Mouse (Mus musculus) thymus, adult 2 months (tissue): ENCODE measurements at regions not wholly inside any gene's neighbourhood (a gene's known extent, or its start where the extent isn't known, plus 50 kb on each side); places are given as distances from the start of the nearest gene placed in this dataset.

Experiments
- DNase-seq: peaks from one replicate; pipeline ENCODE4 v3.0.0; 2021
- H3K27ac ChIP-seq: fragments of 200-500 bp; 2 replicates; pipeline ENCODE4 v1.5.1; 2012; ENCODE audit warnings: low read length, control low read depth; ENCODE audit not compliant: control insufficient read depth, insufficient read depth
- H3K27me3 ChIP-seq: fragments of 200-500 bp; 2 replicates; pipeline ENCODE4 v1.6.1; 2012; ENCODE audit warnings: mild to moderate bottlenecking, low read length, moderate library complexity, mixed read lengths; ENCODE audit not compliant: control insufficient read depth, insufficient read depth
- H3K36me3 ChIP-seq: fragments of 200-500 bp; 2 replicates; pipeline ENCODE4 v1.6.1; 2012; ENCODE audit warnings: mild to moderate bottlenecking, low read length, moderate library complexity; ENCODE audit not compliant: control insufficient read depth, insufficient read depth
- H3K4me1 ChIP-seq: fragments of 200-500 bp; replicated peaks from 2 replicates; pipeline ENCODE4 v1.6.1; 2012; ENCODE audit warnings: low read length; ENCODE audit not compliant: control insufficient read depth, insufficient read depth
- H3K4me3 ChIP-seq: fragments of 200-500 bp; 2 replicates; pipeline ENCODE4 v1.5.1; 2012; ENCODE audit warnings: mild to moderate bottlenecking, low read length, control low read depth, moderate library complexity; ENCODE audit not compliant: control insufficient read depth, insufficient read depth
- CTCF ChIP-seq: fragments of 200-500 bp; IDR thresholded peaks from 2 replicates; pipeline ENCODE4 v1.5.1; 2012; ENCODE audit warnings: mild to moderate bottlenecking, control low read depth, low read length, moderate library complexity, borderline replicate concordance; ENCODE audit not compliant: control insufficient read depth, poor library complexity, insufficient read depth; ENCODE audit errors: extremely low read depth
- POLR2A ChIP-seq: fragments of 200-500 bp; IDR thresholded peaks from 2 replicates; pipeline ENCODE4 v1.6.1; 2012; ENCODE audit warnings: mild to moderate bottlenecking, low read length, control low read depth, moderate library complexity; ENCODE audit not compliant: control insufficient read depth, poor library complexity, insufficient read depth; ENCODE audit errors: extremely low read depth
- WGBS: fragments of 180-500 bp; shearing (Covaris S2); methylation state at CpG from one replicate; pipeline ENCODE4 v1.1.7; 2018; 5-methylcytosine and 5-hydroxymethylcytosine counted together

DNA sequence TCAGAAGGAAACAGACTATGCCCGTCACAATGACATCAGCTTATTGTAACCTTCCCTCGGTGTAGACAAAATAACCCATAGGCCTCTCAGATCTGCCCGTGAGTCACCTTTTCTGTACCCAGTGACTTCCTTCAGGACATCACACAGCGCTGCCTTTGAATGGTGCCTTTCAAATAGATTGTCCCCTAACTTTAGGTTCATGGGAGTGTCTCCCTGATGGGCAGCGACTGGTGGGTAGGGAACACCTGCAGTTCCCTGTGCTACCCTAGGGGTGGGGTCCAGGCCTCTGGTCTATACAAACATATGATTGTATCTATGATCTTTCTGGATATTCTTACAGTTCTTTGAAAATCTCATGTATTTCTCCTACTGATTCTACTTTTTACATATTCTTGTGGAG, 232.4 kb downstream of the Gm5447 start:
- WGBS = 72% methylated on average over 5 of the region's 5 CpGs
- H3K27me3 ChIP-seq = no peaks in the 10 kb centered on the region
- H3K4me3 ChIP-seq = no peak overlapping the region
- no peaks in the 10 kb centered on the region for H3K36me3 ChIP-seq
- no peak overlapping the region for H3K27ac ChIP-seq
- no peak for DNase-seq
- no peaks in the 10 kb centered on the region for H3K4me1 ChIP-seq
- TF ChIP-seq POLR2A (no peak), CTCF (no peak)

DNA sequence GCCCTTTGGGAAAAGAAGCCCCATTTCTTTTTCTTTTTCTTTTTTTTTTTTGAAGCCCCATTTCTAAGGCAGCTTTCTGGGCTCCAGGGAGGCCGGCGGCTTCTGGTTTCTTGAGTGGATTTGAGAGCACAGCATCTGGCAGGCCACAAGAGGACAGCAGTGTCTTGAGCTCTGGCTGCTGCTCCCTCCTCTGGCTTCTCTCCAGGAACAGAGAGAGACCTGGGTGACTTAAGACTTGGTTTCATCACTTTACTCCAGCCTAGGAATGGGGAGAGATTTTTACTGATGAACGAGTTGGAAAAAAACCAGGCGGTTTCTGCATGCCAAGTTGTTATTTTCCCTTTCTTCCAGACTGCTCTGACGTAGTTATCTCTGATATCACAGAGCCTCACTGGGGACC, 233.7 kb downstream of the Gm5447 start:
- Histone ChIP-seq H3K4me1 (no peaks in the 10 kb centered on the region), H3K27ac (no peak overlapping the region), H3K36me3 (no peaks in the 10 kb centered on the region), H3K27me3 (no peaks in the 10 kb centered on the region), H3K4me3 (no peak overlapping the region)
- DNase-seq = no peak
- TF ChIP-seq CTCF (no peak), POLR2A (no peak)
- WGBS = 65% methylated on average over 5 of the region's 5 CpGs

DNA sequence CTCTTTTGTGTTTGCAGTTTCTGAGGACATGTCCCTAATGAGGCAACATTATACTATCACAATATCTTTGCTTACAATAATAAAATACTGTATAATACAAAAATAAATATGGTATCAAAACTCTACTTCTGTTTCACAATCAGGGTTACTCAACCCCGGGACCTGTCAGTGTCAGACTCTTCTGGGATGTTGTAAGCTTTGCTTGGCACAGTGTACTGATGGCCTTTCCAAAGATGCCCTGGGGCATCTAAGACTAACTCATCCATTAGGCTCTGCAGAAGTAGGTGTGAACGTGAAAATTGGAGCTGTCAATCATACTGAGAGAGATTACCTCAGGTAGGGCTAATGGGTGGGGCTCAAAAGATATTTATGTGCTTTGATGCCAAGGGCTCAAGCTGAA, 249.0 kb downstream of the Gm5447 start:
- no peaks in the 10 kb centered on the region for H3K27me3 ChIP-seq
- no peaks in the 10 kb centered on the region for H3K4me1 ChIP-seq
- TF ChIP-seq POLR2A (no peak), CTCF (no peak)
- WGBS = 87% methylated on average over 2 of the region's 2 CpGs
- DNase-seq = no peak
- no peaks in the 10 kb centered on the region for H3K36me3 ChIP-seq
- H3K4me3 ChIP-seq = no peak overlapping the region
- H3K27ac ChIP-seq = no peak overlapping the region

DNA sequence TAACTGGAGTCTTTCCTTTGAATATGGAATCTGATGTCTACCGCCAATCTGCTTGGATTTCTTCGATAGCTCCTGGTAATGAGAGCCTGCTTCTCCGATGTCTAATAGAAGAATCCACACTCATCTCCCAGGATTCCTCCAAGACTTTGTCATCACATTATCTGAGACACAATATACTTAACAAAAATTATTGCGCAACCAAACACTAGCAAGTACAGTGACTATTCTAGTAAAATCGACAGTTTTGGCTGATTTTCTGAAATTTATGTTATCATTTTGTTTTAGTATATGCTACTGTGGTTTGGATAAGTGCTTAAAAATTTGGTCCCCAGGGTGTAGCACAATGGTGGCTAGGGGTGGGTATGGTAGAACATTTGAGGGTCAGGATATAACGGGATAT, 266.5 kb downstream of the Gm5447 start:
- Histone ChIP-seq H3K36me3 (no peaks in the 10 kb centered on the region), H3K27me3 (no peaks in the 10 kb centered on the region), H3K4me1 (no peaks in the 10 kb centered on the region), H3K27ac (no peak overlapping the region), H3K4me3 (no peak overlapping the region)
- WGBS = 97% methylated on average over 6 of the region's 6 CpGs
- TF ChIP-seq CTCF = no peak
- no peak for TF ChIP-seq POLR2A
- no peak for DNase-seq

DNA sequence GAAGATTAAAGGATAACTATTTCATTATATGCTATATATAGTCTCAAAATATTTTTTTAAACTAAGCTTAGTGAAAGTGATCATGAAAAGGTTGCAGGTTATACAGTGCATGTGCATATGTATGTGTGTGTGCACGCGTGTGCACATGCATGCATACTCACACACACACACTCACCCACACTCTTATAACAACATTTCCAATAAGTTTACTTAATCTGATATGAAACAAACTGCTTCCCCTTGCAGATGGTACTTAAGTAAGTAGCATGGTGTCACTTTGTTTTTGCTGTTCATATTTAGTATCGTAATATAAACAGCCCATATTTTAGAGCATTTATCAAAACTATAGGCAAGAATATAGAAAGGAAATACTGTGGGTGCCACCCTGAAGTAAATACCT, 275.0 kb downstream of the Gm5447 start:
- Histone ChIP-seq H3K36me3 (no peaks in the 10 kb centered on the region), H3K27ac (no peak overlapping the region), H3K27me3 (no peaks in the 10 kb centered on the region), H3K4me1 (no peaks in the 10 kb centered on the region), H3K4me3 (no peak overlapping the region)
- DNase-seq = no peak
- TF ChIP-seq POLR2A = no peak
- no peak for TF ChIP-seq CTCF
- 98% methylated on average over 3 of the region's 3 CpGs for WGBS

DNA sequence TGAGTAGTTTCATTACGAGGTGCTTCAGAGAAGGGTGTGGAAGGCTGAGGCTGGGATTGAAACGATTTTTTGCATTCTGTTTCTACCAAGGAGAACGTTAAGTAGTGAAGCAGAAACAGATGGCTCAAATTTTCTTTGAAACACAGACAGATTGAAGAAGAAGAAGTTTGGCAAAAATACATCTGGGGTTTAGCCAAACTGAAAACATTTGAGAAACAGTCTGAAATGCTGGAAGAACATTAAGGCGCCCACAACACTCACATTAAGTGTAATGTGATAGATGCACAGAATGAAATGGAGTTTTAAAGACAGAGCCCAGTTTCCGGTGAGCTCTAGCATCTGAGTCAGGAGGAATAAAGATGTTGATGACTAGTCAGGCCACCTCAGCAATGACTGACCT, 275.5 kb downstream of the Gm5447 start:
- Histone ChIP-seq H3K36me3 (no peaks in the 10 kb centered on the region), H3K27ac (no peak overlapping the region), H3K4me1 (no peaks in the 10 kb centered on the region), H3K4me3 (no peak overlapping the region), H3K27me3 (no peaks in the 10 kb centered on the region)
- TF ChIP-seq POLR2A (no peak), CTCF (no peak)
- no peak for DNase-seq
- 83% methylated on average over 5 of the region's 5 CpGs for WGBS

DNA sequence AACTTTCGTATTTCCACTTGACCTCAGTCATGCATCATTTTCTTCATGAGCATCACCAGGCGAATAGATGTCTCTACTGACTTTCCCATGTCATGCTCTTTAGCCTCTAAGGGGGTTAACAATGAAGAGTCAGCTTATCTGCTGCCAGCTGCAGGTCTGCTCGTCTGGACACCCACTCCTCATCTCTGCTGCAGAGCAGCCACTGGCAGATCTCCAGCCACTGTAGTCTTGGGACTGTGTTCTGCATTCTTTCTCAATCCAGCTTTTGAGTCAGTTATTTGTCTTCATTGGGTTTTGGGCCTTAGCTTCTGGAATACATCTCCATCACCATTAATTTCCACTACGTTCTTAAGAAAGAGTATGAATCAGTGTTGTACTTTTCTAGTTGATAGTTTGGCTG, 280.0 kb downstream of the Gm5447 start:
- H3K36me3 ChIP-seq = no peaks in the 10 kb centered on the region
- no peak overlapping the region for H3K27ac ChIP-seq
- WGBS = 87% methylated on average over 4 of the region's 4 CpGs
- TF ChIP-seq CTCF (no peak), POLR2A (no peak)
- H3K4me1 ChIP-seq = no peaks in the 10 kb centered on the region
- H3K4me3 ChIP-seq = no peak overlapping the region
- no peak for DNase-seq
- no peaks in the 10 kb centered on the region for H3K27me3 ChIP-seq
